Mouse (Mus musculus): Measurements from ENCODE around the gene Magi2. TPM values are rescaled to one million over a fixed set of nuclear protein-coding genes. Genes with fewer than 3 reads are reported as not detected.

Magi2 gene
- polyA plus RNA-seq, 1 experiment, result 0.48 TPM

- Histone ChIP-seq H3K4me3 (no peak overlapping the region), H3K4me2 (ENCODE audit: low read depth) (no peak overlapping the region), H3K79me2 (ENCODE audit: control insufficient read depth, insufficient read depth) (no peaks in the 10 kb centered on the region), H3ac (ENCODE audit: control insufficient read depth, insufficient read length) (no peak overlapping the region), H3K36me3 (ENCODE audit: control insufficient read depth, insufficient read depth) (no peaks in the 10 kb centered on the region), H3K27me3 (ENCODE audit: control insufficient read depth, insufficient read depth, insufficient read length) (no peaks in the 10 kb centered on the region)
- TF ChIP-seq CEBPB (IDR thresholded peaks at IDR 0.05; ENCODE audit: insufficient read depth, poor library complexity, severe bottlenecking) (no peak), TCF12 (IDR thresholded peaks at IDR 0.05; ENCODE audit: insufficient read depth, poor library complexity, severe bottlenecking) (no peak), POLR2A (IDR thresholded peaks at IDR 0.05; ENCODE audit: insufficient read length, low read depth) (no peak), REST (IDR thresholded peaks at IDR 0.05; ENCODE audit: insufficient read depth, insufficient read length) (no peak)
Measured at GRCm38 (mm10) chr5:20201348-20201747, 974.5 kb downstream of the Magi2 start.

- H3K79me2 ChIP-seq (ENCODE audit: control insufficient read depth, insufficient read depth), result no peaks in the 10 kb centered on the region
- H3K4me2 ChIP-seq (ENCODE audit: low read depth), result no peak overlapping the region
- TF ChIP-seq REST (IDR thresholded peaks at IDR 0.05; ENCODE audit: insufficient read depth, insufficient read length), result no peak
- TF ChIP-seq MAX (IDR thresholded peaks at IDR 0.05; ENCODE audit: low read depth), result no peak
- TF ChIP-seq TCF3 (IDR thresholded peaks at IDR 0.05; ENCODE audit: insufficient read length, low read depth), result no peak
- TF ChIP-seq SRF (IDR thresholded peaks at IDR 0.05; ENCODE audit: control insufficient read depth, insufficient read length, low read depth), result no peak
- TF ChIP-seq POLR2AphosphoS2 (IDR thresholded peaks at IDR 0.05; ENCODE audit: insufficient read length, low read depth), result no peak
- TF ChIP-seq MYOG (IDR thresholded peaks at IDR 0.05; ENCODE audit: control insufficient read depth in 1 of 3, insufficient read depth in 1 of 3, insufficient read length in 2 of 3, low read depth in 2 of 3), result no peak
- TF ChIP-seq TCF12 (IDR thresholded peaks at IDR 0.05; ENCODE audit: insufficient read depth, poor library complexity, severe bottlenecking), result no peak
- no peak for TF ChIP-seq E2F4 (IDR thresholded peaks at IDR 0.05; ENCODE audit: insufficient read depth)
- TF ChIP-seq POLR2A (IDR thresholded peaks at IDR 0.05; ENCODE audit: insufficient read length, low read depth), result no peak
- no peak for TF ChIP-seq USF1 (IDR thresholded peaks at IDR 0.05; ENCODE audit: low read depth)
- TF ChIP-seq CEBPB (IDR thresholded peaks at IDR 0.05; ENCODE audit: insufficient read depth, poor library complexity, severe bottlenecking), result no peak
- TF ChIP-seq MYOD1 (IDR thresholded peaks at IDR 0.05; ENCODE audit: control insufficient read depth in 1 of 3, insufficient read length in 2 of 3, low read depth in 2 of 3), result no peak
- no peaks in the 10 kb centered on the region for H3K36me3 ChIP-seq (ENCODE audit: control insufficient read depth, insufficient read depth)
- no peak overlapping the region for H3K4me3 ChIP-seq
- H3ac ChIP-seq (ENCODE audit: control insufficient read depth, insufficient read length), result no peak overlapping the region
- no peaks in the 10 kb centered on the region for H3K27me3 ChIP-seq (ENCODE audit: control insufficient read depth, insufficient read depth, insufficient read length)
Measured at GRCm38 (mm10) chr5:20208110-20208509, 981.3 kb downstream of the Magi2 start.

- no peaks in the 10 kb centered on the region for H3K27me3 ChIP-seq (ENCODE audit: control insufficient read depth, insufficient read depth, insufficient read length)
- H3K79me2 ChIP-seq (ENCODE audit: control insufficient read depth, insufficient read depth), result no peaks in the 10 kb centered on the region
- H3ac ChIP-seq (ENCODE audit: control insufficient read depth, insufficient read length), result no peak overlapping the region
- no peaks in the 10 kb centered on the region for H3K36me3 ChIP-seq (ENCODE audit: control insufficient read depth, insufficient read depth)
- H3K4me2 ChIP-seq (ENCODE audit: low read depth), result no peak overlapping the region
- no peak overlapping the region for H3K4me3 ChIP-seq
- TF ChIP-seq POLR2A (IDR thresholded peaks at IDR 0.05; ENCODE audit: insufficient read length, low read depth) (no peak), MYOD1 (IDR thresholded peaks at IDR 0.05; ENCODE audit: control insufficient read depth in 1 of 3, insufficient read length in 2 of 3, low read depth in 2 of 3) (no peak), SRF (IDR thresholded peaks at IDR 0.05; ENCODE audit: control insufficient read depth, insufficient read length, low read depth) (no peak), TCF12 (IDR thresholded peaks at IDR 0.05; ENCODE audit: insufficient read depth, poor library complexity, severe bottlenecking) (no peak), E2F4 (IDR thresholded peaks at IDR 0.05; ENCODE audit: insufficient read depth) (no peak), TCF3 (IDR thresholded peaks at IDR 0.05; ENCODE audit: insufficient read length, low read depth) (no peak)
Measured at GRCm38 (mm10) chr5:20213299-20213698, 986.5 kb downstream of the Magi2 start.

DNA sequence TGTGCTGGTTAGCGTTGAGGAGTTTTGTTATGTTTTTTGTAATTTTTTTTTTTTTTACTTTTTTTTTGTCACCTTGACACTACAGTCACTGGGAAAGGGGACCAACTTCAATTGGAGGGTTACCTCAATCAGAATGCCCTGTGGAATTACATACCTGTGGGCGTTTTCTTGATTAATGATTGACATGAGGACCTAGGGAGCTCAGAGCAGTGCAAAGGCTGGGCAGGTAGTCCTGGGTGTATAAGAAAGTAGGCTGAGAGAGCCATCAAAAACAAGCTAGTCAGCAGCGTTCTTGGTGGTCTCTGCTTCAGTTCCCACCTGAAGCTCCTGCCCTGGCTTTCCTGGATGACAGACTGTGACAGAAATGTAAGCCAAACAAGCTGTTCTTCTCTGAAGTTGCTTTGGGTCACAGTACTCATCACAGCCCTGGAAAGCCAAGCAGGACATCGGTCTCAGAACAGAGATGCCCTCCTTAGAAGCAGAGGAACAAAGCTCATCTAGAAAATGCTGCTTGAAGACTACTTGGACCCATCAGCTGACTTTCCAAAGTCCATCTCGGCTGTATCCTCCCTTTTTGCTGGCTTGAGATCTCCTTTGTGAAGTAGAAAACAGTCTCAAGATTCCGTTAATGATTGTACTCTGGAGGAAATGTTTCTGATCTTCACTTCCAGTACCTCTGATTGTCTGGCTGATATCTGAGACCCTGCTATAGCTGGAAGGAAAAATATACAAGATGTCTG, 999.8 kb downstream of the Magi2 start:
- Histone ChIP-seq H3K4me3 (no peak overlapping the region), H3ac (ENCODE audit: control insufficient read depth, insufficient read length) (no peak overlapping the region), H3K27me3 (ENCODE audit: control insufficient read depth, insufficient read depth, insufficient read length) (no peaks in the 10 kb centered on the region), H3K4me2 (ENCODE audit: low read depth) (no peak overlapping the region), H3K79me2 (ENCODE audit: control insufficient read depth, insufficient read depth) (no peaks in the 10 kb centered on the region), H3K36me3 (ENCODE audit: control insufficient read depth, insufficient read depth) (no peaks in the 10 kb centered on the region)
- no peak for TF ChIP-seq MAX (IDR thresholded peaks at IDR 0.05; ENCODE audit: low read depth)
- no peak for TF ChIP-seq USF1 (IDR thresholded peaks at IDR 0.05; ENCODE audit: low read depth)

DNA sequence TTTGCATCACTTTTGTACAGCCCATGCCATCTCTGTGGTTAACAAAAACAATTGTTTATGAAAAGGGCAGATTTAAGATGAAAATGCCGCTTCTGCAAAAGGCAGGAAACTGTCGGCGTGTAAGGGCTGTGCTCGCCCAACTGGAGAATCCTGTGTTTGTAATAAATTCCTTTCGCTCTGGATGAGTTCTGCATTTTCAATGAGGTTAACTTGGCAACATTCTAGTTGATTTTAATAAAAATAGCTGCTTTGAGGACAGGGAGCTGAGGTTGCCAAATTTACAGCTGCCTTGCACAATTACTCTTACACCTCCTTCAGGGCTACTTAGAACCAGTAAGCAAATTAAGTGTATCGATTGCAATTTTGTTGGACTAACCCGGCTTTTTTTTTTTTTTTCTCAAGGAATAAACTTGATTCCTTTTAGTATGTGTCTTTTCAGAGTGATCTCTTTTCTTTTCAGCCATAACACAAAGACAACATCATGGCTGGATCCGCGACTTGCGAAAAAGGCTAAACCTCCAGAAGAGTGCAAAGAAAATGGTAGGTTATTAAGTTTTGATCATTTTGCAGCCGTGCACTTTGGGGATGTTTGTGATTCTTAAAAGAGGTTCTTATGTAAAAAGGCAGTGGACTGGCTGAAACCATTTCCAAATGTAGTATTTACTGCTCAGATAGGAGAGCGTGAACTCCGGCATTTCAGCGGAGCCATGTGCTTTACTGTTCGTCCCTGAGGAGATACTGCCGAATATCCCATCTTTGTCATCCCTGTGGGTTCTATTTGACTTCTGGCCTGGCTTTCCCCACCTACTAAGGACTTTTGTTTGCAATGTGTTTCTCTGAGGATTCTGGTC, 1001.3 kb downstream of the Magi2 start:
- no peaks in the 10 kb centered on the region for H3K27me3 ChIP-seq (ENCODE audit: control insufficient read depth, insufficient read depth, insufficient read length)
- no peaks in the 10 kb centered on the region for H3K36me3 ChIP-seq (ENCODE audit: control insufficient read depth, insufficient read depth)
- no peaks in the 10 kb centered on the region for H3K79me2 ChIP-seq (ENCODE audit: control insufficient read depth, insufficient read depth)
- H3K4me3 ChIP-seq, result no peak overlapping the region
- no peak for TF ChIP-seq POLR2AphosphoS2 (IDR thresholded peaks at IDR 0.05; ENCODE audit: insufficient read length, low read depth)
- no peak overlapping the region for H3ac ChIP-seq (ENCODE audit: control insufficient read depth, insufficient read length)
- H3K4me2 ChIP-seq (ENCODE audit: low read depth), result no peak overlapping the region

All from myocyte (in vitro differentiated cells).